Mouse (Mus musculus) frontal cortex, postnatal 10 days (tissue): ENCODE measurements around the gene Rnf183.

Experiments
- DNase-seq, 2 experiments: peaks; one replicate each; pipeline ENCODE4 v3.0.0; 2022; ENCODE audit warnings: low spot score in 2 of 2, mixed read lengths in 1 of 2

Rnf183 gene

GRCm38 (mm10) chr4:62383752-62384151 lies 51.3 kb downstream of the Rnf183 start:
- DNase-seq: no peak

GRCm38 (mm10) chr4:62383207-62383606 lies 51.8 kb downstream of the Rnf183 start:
- DNase-seq: no peak

GRCm38 (mm10) chr4:62379724-62380381 lies 55.2 kb downstream of the Rnf183 start:
- no peak for DNase-seq
